Mouse (Mus musculus) bone marrow macrophage, adult 2 months (primary cell): ENCODE results near the gene 1190005I06Rik.

ENCODE experiments used
- CTCF ChIP-seq: IDR thresholded peaks from 2 replicates; pipeline ENCODE4 v1.5.1; 2012; ENCODE audit warnings: low read depth, mild to moderate bottlenecking, low read length, moderate library complexity
- POLR2A ChIP-seq: IDR thresholded peaks from 2 replicates; pipeline ENCODE4 v1.6.1; 2012; ENCODE audit warnings: mild to moderate bottlenecking, low read depth, low read length, borderline replicate concordance

DNA sequence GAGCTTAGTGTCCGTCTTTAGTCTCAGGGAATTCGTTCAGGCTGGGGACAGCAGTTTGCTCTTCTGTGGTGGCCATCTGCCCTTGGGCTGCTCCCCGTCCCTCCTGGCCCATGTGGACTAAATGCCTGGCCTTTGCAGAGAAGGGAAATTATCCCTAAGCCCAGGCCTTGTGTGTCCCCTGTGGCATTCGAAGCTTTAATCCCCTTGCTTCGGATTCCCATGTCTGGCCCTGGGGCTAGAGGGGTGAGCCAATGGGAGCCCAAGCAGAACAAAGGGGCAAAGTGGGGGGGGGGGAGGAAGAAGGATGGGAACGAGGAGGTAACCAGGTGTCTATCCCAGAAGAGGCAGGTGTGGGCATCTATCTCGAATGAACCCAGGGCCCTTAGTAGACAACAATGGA, at the start of gene 1190005I06Rik:
- TF ChIP-seq CTCF (no peak), POLR2A (no peak)
